Mouse (Mus musculus) liver, postnatal 0 days (tissue): Measurements from ENCODE around the gene Kirrel3.

Experiments used
- CTCF ChIP-seq: sonication (generic); IDR thresholded peaks from 2 replicates; pipeline ENCODE4 v1.5.1; 2016; ENCODE audit warnings: antibody characterized with exemption, low read depth
- EP300 ChIP-seq: IDR thresholded peaks from 2 replicates; pipeline ENCODE4 v1.6.1; 2016; ENCODE audit warnings: antibody characterized with exemption, low read depth, mild to moderate bottlenecking

DNA sequence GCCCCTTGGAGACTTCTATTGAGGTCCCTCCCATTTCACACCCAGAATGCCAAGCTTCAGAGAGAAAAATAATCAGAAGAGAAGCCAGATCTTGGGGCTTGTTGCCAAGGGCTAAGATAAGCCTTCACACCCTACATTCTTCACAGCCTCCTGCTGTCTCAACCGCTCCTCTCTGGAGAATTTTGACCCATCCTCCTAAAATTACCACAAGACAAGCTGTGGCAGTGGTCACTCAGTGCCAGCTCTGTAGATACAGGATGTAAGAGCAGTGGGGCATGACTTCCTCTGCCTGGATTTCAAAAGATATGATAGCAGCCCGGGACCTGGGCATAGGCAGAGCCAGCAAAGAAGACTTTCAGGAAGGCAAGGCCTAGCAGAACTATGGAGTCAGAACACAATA, 575.8 kb downstream of the Kirrel3 start:
- no peak for TF ChIP-seq EP300
- TF ChIP-seq CTCF, result no peak
